Mouse (Mus musculus) heart, postnatal 0 days (tissue): ENCODE measurements around the gene Tmem179. TPM values are rescaled to one million over a fixed set of nuclear protein-coding genes. Genes with fewer than 3 reads are reported as not detected.

Experiments
- ATAC-seq: fragments of 200-750 bp; cut with Nextera tagmentation; 2 replicates; pipeline ENCODE4 v1.8.0; 2017; ENCODE audit warnings: low read depth, moderate number of reproducible peaks, moderate library complexity; ENCODE audit not compliant: insufficient read depth
- DNase-seq: peaks from one replicate; pipeline ENCODE4 v3.0.0-alpha.2; 2016; ENCODE audit warnings: low spot score
- H3K27ac ChIP-seq: fragments of 300-500 bp; sonication (generic); 2 replicates; pipeline ENCODE4 v1.5.1; 2014; ENCODE audit warnings: low read depth, mild to moderate bottlenecking
- H3K27me3 ChIP-seq: fragments of 300-500 bp; sonication (generic); 2 replicates; pipeline ENCODE4 v1.6.1; 2014; ENCODE audit warnings: low read length, mixed read lengths; ENCODE audit not compliant: control insufficient read depth, insufficient read depth
- H3K36me3 ChIP-seq: fragments of 300-500 bp; sonication (generic); replicated peaks from 2 replicates; pipeline ENCODE4 v1.6.1; 2014; ENCODE audit warnings: low read length, mixed read lengths; ENCODE audit not compliant: control insufficient read depth, insufficient read depth
- H3K4me1 ChIP-seq: fragments of 300-500 bp; sonication (generic); 2 replicates; pipeline ENCODE4 v1.6.1; 2014; ENCODE audit warnings: antibody characterized with exemption; ENCODE audit not compliant: control insufficient read depth, insufficient read depth
- H3K4me2 ChIP-seq: fragments of 300-500 bp; sonication (generic); 2 replicates; pipeline ENCODE4 v1.6.1; 2014; ENCODE audit warnings: low read depth, mild to moderate bottlenecking, low read length, moderate library complexity
- H3K4me3 ChIP-seq: fragments of 300-500 bp; sonication (generic); 2 replicates; pipeline ENCODE4 v1.5.1; 2014; ENCODE audit warnings: low read depth, low read length
- H3K9ac ChIP-seq: fragments of 300-500 bp; sonication (generic); replicated peaks from 2 replicates; pipeline ENCODE4 v1.6.1; 2014; ENCODE audit warnings: low read depth, low read length, mixed read lengths
- H3K9me3 ChIP-seq: fragments of 300-500 bp; sonication (generic); replicated peaks from 2 replicates; pipeline ENCODE4 v1.6.1; 2016; ENCODE audit warnings: low read length; ENCODE audit not compliant: control insufficient read depth
- CTCF ChIP-seq: IDR thresholded peaks from 2 replicates; pipeline ENCODE4 v1.5.1; 2016; ENCODE audit warnings: antibody characterized with exemption, control low read depth, low read depth
- EP300 ChIP-seq: IDR thresholded peaks from 2 replicates; pipeline ENCODE4 v1.6.1; 2016; ENCODE audit warnings: antibody characterized with exemption, low read depth
- WGBS: fragments of 180-500 bp; shearing (Covaris S2); extraction: QIAGEN DNeasy Blood & Tissue Kit; methylation state at CpG from one replicate; pipeline ENCODE4 v1.1.7; 2014; 5-methylcytosine and 5-hydroxymethylcytosine counted together
- polyA plus RNA-seq: library from polyadenylated mRNA; unstranded; fragments of >200 nt; fragmentation: Nextera tagmentation; extraction: Ambion mirVana; gene quantifications from 2 replicates; pipeline ENCODE4 v1.2.1, GENCODE M21; 2015
- total RNA-seq: library from RNA; depleted of rRNA; stranded (reverse); fragments of >200 nt; gene quantifications from 2 replicates; pipeline ENCODE4 v1.2.3, GENCODE M21; 2014; ENCODE audit warnings: low replicate concordance

The Tmem179 gene
- total and polyA plus RNA-seq, 2 experiments from 2014 or later, result 0.27 TPM; not detected in 1

DNA sequence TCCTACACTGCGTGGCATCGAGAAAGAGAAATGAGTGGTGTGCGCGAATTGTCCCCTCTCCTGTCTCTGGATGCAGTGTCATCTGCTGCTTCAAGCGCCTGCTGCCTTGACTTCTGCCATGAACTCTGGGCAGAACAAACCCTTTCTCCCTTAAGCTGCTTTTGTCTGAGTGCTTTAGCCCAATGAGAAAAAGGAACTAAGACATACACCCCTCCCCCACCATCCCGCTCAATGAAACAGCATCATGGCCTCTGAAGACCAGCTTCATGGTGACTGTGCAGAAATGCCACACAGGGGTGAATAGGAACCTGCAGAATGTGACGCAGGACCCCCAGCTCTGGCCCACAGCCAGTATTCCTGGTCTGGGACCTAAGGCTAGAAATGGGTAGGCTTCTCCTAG is 47.2 kb downstream of the Tmem179 start:
- Histone ChIP-seq H3K9me3 (no peaks in the 10 kb centered on the region), H3K36me3 (no peaks in the 10 kb centered on the region), H3K4me2 (no peak overlapping the region), H3K27ac (no peak overlapping the region), H3K4me1 (no peaks in the 10 kb centered on the region), H3K9ac (no peak overlapping the region), H3K4me3 (no peak overlapping the region), H3K27me3 (0 out of 2 replicates have a peak, but pooled peaks cover 6% of the 10 kb centered on the region)
- no peak for TF ChIP-seq EP300
- TF ChIP-seq CTCF, result no peak
- DNase-seq, result no peak
- 86% methylated on average over 7 of the region's 7 CpGs for WGBS
- ATAC-seq, result no peak

DNA sequence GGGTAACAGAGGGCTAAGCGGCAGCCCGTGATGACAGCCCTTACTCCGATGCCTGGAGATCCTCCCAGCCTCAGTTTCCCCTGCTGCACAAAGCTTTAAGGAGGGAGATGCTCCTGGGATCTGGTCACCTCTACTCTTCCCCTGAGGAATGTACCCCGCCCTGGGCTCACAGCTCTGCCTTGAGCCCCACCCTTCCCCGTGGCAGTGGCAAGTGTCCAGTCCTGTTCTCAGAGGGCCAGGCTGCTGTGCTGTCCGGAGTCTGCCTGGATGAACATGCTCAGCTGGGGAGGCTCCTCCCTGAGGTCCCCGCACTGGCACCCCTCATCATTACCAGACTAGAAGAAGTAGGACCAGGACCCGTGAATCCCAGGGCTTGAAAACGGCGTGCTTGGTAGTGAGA is 49.2 kb downstream of the Tmem179 start:
- Histone ChIP-seq H3K9me3 (no peaks in the 10 kb centered on the region), H3K4me3 (no peak overlapping the region), H3K4me1 (no peaks in the 10 kb centered on the region), H3K27ac (no peak overlapping the region), H3K9ac (no peak overlapping the region), H3K36me3 (no peaks in the 10 kb centered on the region), H3K4me2 (no peak overlapping the region), H3K27me3 (0 out of 2 replicates have a peak, but pooled peaks cover 6% of the 10 kb centered on the region)
- DNase-seq, result no peak
- no peak for TF ChIP-seq EP300
- no peak for ATAC-seq
- WGBS, result 66% methylated on average over 10 of the region's 10 CpGs

DNA sequence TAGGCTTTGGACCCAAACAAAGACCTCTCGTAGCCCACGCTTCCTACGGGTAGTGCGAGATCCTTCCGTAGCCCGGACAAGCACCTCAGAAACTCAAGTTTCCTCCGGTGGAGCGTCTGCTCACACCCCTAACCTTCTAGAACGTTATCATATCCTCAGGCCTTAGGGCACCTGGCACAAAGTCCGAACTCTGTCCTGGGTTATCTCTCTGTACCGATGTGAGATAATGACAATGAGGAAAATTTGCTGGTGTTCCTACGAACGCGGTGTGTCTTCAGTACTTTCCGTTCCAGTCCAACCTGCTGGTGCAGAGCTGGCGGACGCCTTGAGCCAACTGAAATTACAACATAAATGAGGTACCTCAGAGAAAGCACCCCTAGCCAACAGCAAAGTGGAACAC is 50.6 kb downstream of the Tmem179 start:
- Histone ChIP-seq H3K4me3 (no peak overlapping the region), H3K4me1 (no peaks in the 10 kb centered on the region), H3K9ac (no peak overlapping the region), H3K36me3 (no peaks in the 10 kb centered on the region), H3K4me2 (no peak overlapping the region), H3K9me3 (no peaks in the 10 kb centered on the region), H3K27me3 (0 out of 2 replicates have a peak, but pooled peaks cover 6% of the 10 kb centered on the region), H3K27ac (no peak overlapping the region)
- no peak for DNase-seq
- no peak for ATAC-seq
- TF ChIP-seq CTCF (no peak), EP300 (no peak)
- WGBS, result 80% methylated on average over 17 of the region's 17 CpGs

DNA sequence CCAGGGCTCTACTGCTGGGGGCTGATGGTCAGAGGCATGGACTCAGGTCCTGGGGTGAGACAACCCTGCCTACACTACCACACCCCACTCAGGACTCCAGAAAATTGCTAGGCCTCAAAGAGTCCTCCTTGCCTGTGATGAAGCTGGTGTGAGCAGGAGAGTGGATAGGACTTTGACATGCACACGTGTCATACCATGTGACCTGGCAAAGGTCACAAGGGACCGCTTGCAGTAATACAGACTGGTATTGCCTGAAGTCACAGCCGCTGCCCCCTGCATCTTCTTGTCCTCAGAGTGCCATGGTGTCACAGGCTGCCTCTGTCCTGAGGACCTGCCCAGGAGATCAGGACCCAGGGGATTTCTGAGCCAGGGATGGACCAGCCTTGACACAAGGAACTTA is 52.0 kb downstream of the Tmem179 start:
- no peak for ATAC-seq
- Histone ChIP-seq H3K9me3 (no peaks in the 10 kb centered on the region), H3K27ac (no peak overlapping the region), H3K4me2 (no peak overlapping the region), H3K9ac (no peak overlapping the region), H3K36me3 (no peaks in the 10 kb centered on the region), H3K27me3 (0 out of 2 replicates have a peak, but pooled peaks cover 2% of the 10 kb centered on the region), H3K4me3 (no peak overlapping the region), H3K4me1 (no peaks in the 10 kb centered on the region)
- no peak for TF ChIP-seq EP300
- TF ChIP-seq CTCF, result no peak
- WGBS, result 77% methylated on average over 3 of the region's 3 CpGs
- no peak for DNase-seq

DNA sequence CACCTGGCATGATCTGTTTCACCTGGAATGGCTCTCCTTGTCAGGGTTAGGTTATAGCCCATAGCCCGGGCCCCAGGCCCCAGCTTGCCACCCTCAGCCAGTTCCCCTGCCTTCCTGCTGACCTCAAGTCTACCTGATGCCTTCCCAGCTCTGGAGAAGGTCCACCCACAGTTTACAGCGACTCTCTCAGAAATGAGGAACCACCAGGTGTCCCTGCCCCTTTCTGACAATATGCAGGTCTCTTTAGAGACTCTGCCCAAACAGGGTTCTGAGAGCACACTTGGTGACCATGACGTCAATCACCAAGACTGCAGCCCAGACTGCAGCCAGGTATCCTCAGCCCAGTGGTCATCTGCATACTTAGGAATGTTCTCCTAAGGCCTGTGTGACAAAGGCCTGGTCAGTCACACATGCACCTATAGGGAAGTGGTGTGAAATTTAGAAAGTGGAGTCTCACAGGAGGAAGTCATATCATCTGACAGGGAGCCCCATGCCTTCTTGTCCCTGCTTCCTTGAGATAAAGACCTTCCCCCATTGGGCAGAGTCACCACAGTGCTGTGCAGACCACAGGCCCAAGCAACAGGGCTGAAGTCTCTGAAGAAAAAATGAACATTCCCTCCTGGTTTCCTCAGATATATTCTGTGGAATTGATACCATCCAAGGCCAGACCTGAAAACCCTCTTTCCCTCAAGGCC is 52.6 kb downstream of the Tmem179 start:
- H3K4me2 ChIP-seq, result no peak overlapping the region
- ATAC-seq, result no peak
- no peaks in the 10 kb centered on the region for H3K9me3 ChIP-seq
- no peak for DNase-seq
- no peak overlapping the region for H3K27ac ChIP-seq
- WGBS, result 65% methylated on average over 3 of the region's 3 CpGs
- no peaks in the 10 kb centered on the region for H3K4me1 ChIP-seq
- H3K36me3 ChIP-seq, result no peaks in the 10 kb centered on the region
- 0 out of 2 replicates have a peak, but pooled peaks cover 2% of the 10 kb centered on the region for H3K27me3 ChIP-seq
- H3K4me3 ChIP-seq, result no peak overlapping the region
- H3K9ac ChIP-seq, result no peak overlapping the region
- TF ChIP-seq EP300 (no peak), CTCF (no peak)

DNA sequence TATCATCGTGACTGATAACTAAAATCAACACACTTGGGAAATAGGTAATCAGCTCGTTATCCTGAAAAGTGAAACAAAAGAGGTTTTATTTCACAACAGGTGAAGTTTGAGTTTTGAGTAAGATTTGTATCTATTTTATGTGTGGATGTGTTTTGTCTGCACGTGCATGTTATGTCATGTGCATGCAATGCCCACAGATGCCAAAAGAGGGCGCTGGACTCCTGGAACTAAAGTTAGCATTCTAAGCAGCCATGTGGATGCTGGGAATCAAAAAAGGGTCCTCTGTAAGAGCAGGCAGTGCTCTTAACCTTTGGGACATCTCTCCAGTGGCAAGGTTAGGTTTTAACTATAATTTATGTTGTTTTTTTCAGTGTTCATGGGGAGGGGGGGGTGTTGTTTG is 53.3 kb downstream of the Tmem179 start:
- Histone ChIP-seq H3K27me3 (no peaks in the 10 kb centered on the region), H3K36me3 (no peaks in the 10 kb centered on the region), H3K4me3 (no peak overlapping the region), H3K4me1 (no peaks in the 10 kb centered on the region), H3K9me3 (no peaks in the 10 kb centered on the region), H3K9ac (no peak overlapping the region), H3K4me2 (no peak overlapping the region), H3K27ac (no peak overlapping the region)
- 63% methylated on average over 4 of the region's 4 CpGs for WGBS
- no peak for ATAC-seq
- DNase-seq, result no peak
- TF ChIP-seq EP300, result no peak
- 0 out of 2 replicates have a peak, but pooled peaks have one; percentile 1 for TF ChIP-seq CTCF
